Mouse (Mus musculus): Measurements from ENCODE around the gene Gm45808.
A peak's percentile ranks its signal among the peaks of the same experiment; 100 is the strongest.

GRCm38 (mm10) chr7:45509912-45510787, 23.5 kb upstream of the Gm45808 start, which contains the start of gene Nucb1:
- TF ChIP-seq POLR2A (IDR thresholded peaks at IDR 0.05; ENCODE audit: low read depth, low read length) (peak; percentile 93), CTCF (IDR thresholded peaks at IDR 0.05; ENCODE audit: borderline replicate concordance, insufficient read depth, low read length) (no peak)

All from embryonic fibroblast, embryonic 13.5 days (primary cell).